Mouse (Mus musculus): Measurements from ENCODE around the gene Asxl1. TPM values are rescaled to one million over a fixed set of nuclear protein-coding genes. Genes with fewer than 3 reads are reported as not detected.

The Asxl1 gene
- total and polyA plus RNA-seq, 3 experiments, result 15.2 to 35.5 TPM; not detected in 1

- TF ChIP-seq JUND (IDR thresholded peaks at IDR 0.05; ENCODE audit: low read depth, low read length), result no peak
- TF ChIP-seq CTCF (IDR thresholded peaks at IDR 0.05 in 2 of 3, conservative IDR thresholded peaks at IDR 0.05 in 1 of 3; ENCODE audit: control insufficient read depth in 1 of 3, insufficient read depth in 1 of 3, low read depth in 2 of 3, low read length in 3 of 3, poor library complexity in 1 of 3, severe bottlenecking in 1 of 3), result no peak
- 0 out of 2 replicates have a peak, but pooled peaks have one; percentile 2 for TF ChIP-seq MXI1 (IDR thresholded peaks at IDR 0.05; ENCODE audit: low read depth, low read length)
- no peak overlapping the region for H3K9ac ChIP-seq (ENCODE audit: control insufficient read depth, low read depth, low read length, poor library complexity, severe bottlenecking)
Observed at GRCm38 (mm10) chr2:153342166-153342565, 3.5 kb upstream of the Asxl1 start.

GRCm38 (mm10) chr2:153342602-153343001, 3.0 kb upstream of the Asxl1 start:
- DNase-seq (ENCODE audit: low read depth, low spot score), result peak; percentile 83
- no peaks in the 10 kb centered on the region for H3K9me3 ChIP-seq (replicated peaks; ENCODE audit: insufficient read depth, low read length)
- H3K79me2 ChIP-seq (ENCODE audit: control insufficient read depth, insufficient read depth, low read length, poor library complexity), result peaks cover 22% of the 10 kb centered on the region
- H3K4me3 ChIP-seq (ENCODE audit: control insufficient read depth in 1 of 2, insufficient read depth in 1 of 2, low read depth in 2 of 2, low read length in 2 of 2), result no peak overlapping the region; a peak in 1 of 4 replicates
- no peaks in the 10 kb centered on the region for H3K27me3 ChIP-seq (ENCODE audit: control insufficient read depth in 1 of 2, insufficient read depth in 2 of 2, low read length in 2 of 2)
- H3K9ac ChIP-seq (ENCODE audit: control insufficient read depth, low read depth, low read length, poor library complexity, severe bottlenecking), result no peak overlapping the region
- H3K36me3 ChIP-seq (ENCODE audit: control insufficient read depth in 1 of 2, insufficient read depth in 2 of 2, low read length in 2 of 2), result peaks cover 0 to 31% of the 10 kb centered on the region in 2 experiments; a peak in 2 of 4 replicates
- peak overlapping the region; percentile 81 for H3K27ac ChIP-seq (ENCODE audit: control insufficient read depth, low read depth, low read length)
- peaks cover 13 to 27% of the 10 kb centered on the region in 2 experiments for H3K4me1 ChIP-seq (ENCODE audit: control insufficient read depth in 1 of 2, insufficient read depth in 2 of 2, low read length in 2 of 2)
- TF ChIP-seq USF2 (IDR thresholded peaks at IDR 0.05; ENCODE audit: borderline replicate concordance in 1 of 2, insufficient read depth in 1 of 2, low read depth in 1 of 2, low read length in 2 of 2) (no peak), MYB (IDR thresholded peaks at IDR 0.05; ENCODE audit: low read depth, low read length) (peak; percentile 83), ZMIZ1 (IDR thresholded peaks at IDR 0.05; ENCODE audit: low read depth, low read length) (no peak), TCF12 (IDR thresholded peaks at IDR 0.05; ENCODE audit: low read depth, low read length) (peak; percentile 70), NELFE (IDR thresholded peaks at IDR 0.05; ENCODE audit: low read depth, low read length) (peak; percentile 35; the same call in 1 of the 2 replicates), TBP (IDR thresholded peaks at IDR 0.05; ENCODE audit: low read depth, low read length) (0 out of 2 replicates have a peak, but pooled peaks have one; percentile 25), NRF1 (IDR thresholded peaks at IDR 0.05; ENCODE audit: insufficient read depth, low read depth, low read length, poor library complexity, severe bottlenecking) (no peak), MYC (IDR thresholded peaks at IDR 0.05; ENCODE audit: low read depth, low read length) (0 out of 2 replicates have a peak, but pooled peaks have one; percentile 34), ELF1 (IDR thresholded peaks at IDR 0.05; ENCODE audit: low read depth, low read length) (no peak), ETS1 (IDR thresholded peaks at IDR 0.05; ENCODE audit: low read depth, low read length) (peak; percentile 92), MAX (IDR thresholded peaks at IDR 0.05; ENCODE audit: low read length) (peak; percentile 61), SIN3A (IDR thresholded peaks at IDR 0.05; ENCODE audit: low read length) (peak; percentile 86), POLR2AphosphoS5 (IDR thresholded peaks at IDR 0.05; ENCODE audit: borderline replicate concordance, low read depth, low read length) (no peak), POLR2A (IDR thresholded peaks at IDR 0.05; ENCODE audit: control insufficient read depth in 1 of 2, insufficient read depth in 1 of 2, low read depth in 1 of 2, low read length in 2 of 2, poor library complexity in 1 of 2) (no peak), E2F4 (IDR thresholded peaks at IDR 0.05; ENCODE audit: borderline replicate concordance, low read depth, low read length) (no peak), EP300 (IDR thresholded peaks at IDR 0.05; ENCODE audit: low read depth in 1 of 2, low read length in 2 of 2) (peak; percentile 89 to 91), MEF2A (IDR thresholded peaks at IDR 0.05; ENCODE audit: extremely low read depth, insufficient replicate concordance, low read depth, low read length, poor library complexity, severe bottlenecking) (no peak), HCFC1 (IDR thresholded peaks at IDR 0.05; ENCODE audit: low read depth, low read length) (peak; percentile 44), ZNF384 (IDR thresholded peaks at IDR 0.05; ENCODE audit: low read depth, low read length) (no peak; the same call in 1 of the 2 replicates), CHD1 (IDR thresholded peaks at IDR 0.05; ENCODE audit: low read depth, low read length) (no peak), TAL1 (IDR thresholded peaks at IDR 0.05; ENCODE audit: low read length) (peak; percentile 64), CTCF (IDR thresholded peaks at IDR 0.05 in 2 of 3, conservative IDR thresholded peaks at IDR 0.05 in 1 of 3; ENCODE audit: control insufficient read depth in 1 of 3, insufficient read depth in 1 of 3, low read depth in 2 of 3, low read length in 3 of 3, poor library complexity in 1 of 3, severe bottlenecking in 1 of 3) (no peak), JUND (IDR thresholded peaks at IDR 0.05; ENCODE audit: low read depth, low read length) (peak; percentile 94), SMC3 (IDR thresholded peaks at IDR 0.05; ENCODE audit: low read depth, low read length) (no peak), GATA1 (IDR thresholded peaks at IDR 0.05; ENCODE audit: low read depth, low read length) (peak; percentile 85), MXI1 (IDR thresholded peaks at IDR 0.05; ENCODE audit: low read depth, low read length) (peak; percentile 49; the same call in 1 of the 2 replicates), RAD21 (IDR thresholded peaks at IDR 0.05; ENCODE audit: low read depth, low read length) (no peak), RCOR1 (IDR thresholded peaks at IDR 0.05; ENCODE audit: low read depth, low read length) (peak; percentile 37; the same call in 1 of the 2 replicates), ZC3H11A (IDR thresholded peaks at IDR 0.05; ENCODE audit: low read depth, low read length) (no peak), CHD2 (IDR thresholded peaks at IDR 0.05; ENCODE audit: low read length) (no peak)

More at GRCm38 (mm10) chr2:153342166-153342565, 3.5 kb upstream of the Asxl1 start:
- H3K79me2 ChIP-seq (ENCODE audit: control insufficient read depth, insufficient read depth, low read length, poor library complexity), result peaks cover 18% of the 10 kb centered on the region
- H3K9me3 ChIP-seq (replicated peaks; ENCODE audit: insufficient read depth, low read length), result no peaks in the 10 kb centered on the region
- H3K4me3 ChIP-seq (ENCODE audit: control insufficient read depth in 1 of 2, insufficient read depth in 1 of 2, low read depth in 2 of 2, low read length in 2 of 2), result no peak overlapping the region
- peak overlapping the region; percentile 81 for H3K27ac ChIP-seq (ENCODE audit: control insufficient read depth, low read depth, low read length)
- H3K36me3 ChIP-seq (ENCODE audit: control insufficient read depth in 1 of 2, insufficient read depth in 2 of 2, low read length in 2 of 2), result peaks cover 0 to 31% of the 10 kb centered on the region in 2 experiments; a peak in 2 of 4 replicates
- H3K4me1 ChIP-seq (ENCODE audit: control insufficient read depth in 1 of 2, insufficient read depth in 2 of 2, low read length in 2 of 2), result peaks cover 13 to 27% of the 10 kb centered on the region in 2 experiments
- peak; percentile 23 for DNase-seq (ENCODE audit: low read depth, low spot score)
- no peaks in the 10 kb centered on the region for H3K27me3 ChIP-seq (ENCODE audit: control insufficient read depth in 1 of 2, insufficient read depth in 2 of 2, low read length in 2 of 2)

Data from MEL (cell line).